Mouse (Mus musculus): ENCODE results near the gene Ncbp1.
A peak's percentile ranks its signal among the peaks of the same experiment; 100 is the strongest.

The Ncbp1 gene

DNA sequence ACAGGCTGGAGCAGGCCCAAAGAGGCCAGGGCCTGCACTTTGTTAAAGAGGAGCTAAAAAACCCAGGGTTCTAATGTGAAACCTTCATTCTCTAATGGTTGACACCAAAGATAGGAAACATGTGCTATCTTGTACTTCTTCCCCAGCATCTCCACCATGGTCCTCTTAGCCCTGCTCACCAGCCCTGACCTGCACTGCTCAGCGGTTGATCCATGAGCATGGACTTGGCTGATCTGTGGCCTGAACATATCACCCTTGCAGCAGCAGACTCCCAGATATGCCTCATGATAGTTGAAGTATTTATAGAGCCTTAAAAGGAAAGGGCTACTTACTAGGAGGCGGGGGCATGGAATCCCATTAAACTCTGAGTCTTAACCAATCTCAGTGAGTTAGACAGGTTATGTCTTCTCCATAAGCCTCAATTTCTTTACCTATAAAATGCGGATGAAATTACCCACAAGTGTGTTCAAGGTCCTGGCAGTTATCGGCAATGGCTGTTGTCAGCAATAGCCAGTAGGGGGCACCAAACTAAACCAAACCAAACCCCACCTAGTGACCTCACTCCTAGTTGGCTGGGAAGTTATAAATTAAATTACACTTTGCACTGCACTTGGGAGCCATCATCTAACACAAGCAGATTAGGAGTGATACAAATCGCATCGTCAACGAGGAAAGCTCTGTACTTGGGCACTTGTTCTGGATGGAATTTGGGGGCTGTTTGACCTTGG, 63.6 kb downstream of the Ncbp1 start:
- peak; percentile 71 for DNase-seq (ENCODE audit: low read depth, low spot score)

DNA sequence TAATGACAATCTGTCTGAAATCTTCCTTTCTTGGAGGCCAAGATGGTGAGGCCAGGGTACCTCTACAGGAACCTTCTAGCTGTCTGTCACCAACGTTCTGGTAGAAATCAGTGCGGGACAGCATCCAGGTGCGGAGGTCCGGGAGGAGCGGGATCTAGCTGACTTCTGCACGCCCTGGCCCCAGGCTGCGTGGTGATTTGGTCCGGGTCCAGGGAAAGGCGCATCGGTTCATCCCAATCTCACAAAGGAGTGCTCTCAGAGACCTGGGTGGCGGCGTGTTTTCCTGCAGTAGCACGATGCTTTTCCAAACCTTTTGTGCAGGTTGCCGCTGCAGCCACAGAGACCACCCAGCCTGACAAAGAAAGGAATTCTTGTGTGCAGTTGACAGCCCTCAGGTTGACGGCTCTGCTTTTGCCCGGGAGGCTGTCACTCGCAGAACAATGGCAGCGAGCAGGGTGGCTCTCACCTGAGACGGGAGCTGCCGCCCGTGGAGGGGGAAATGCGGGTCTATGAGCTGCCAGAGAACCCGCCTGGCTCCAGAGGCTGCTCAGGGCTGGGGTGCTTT, 64.2 kb downstream of the Ncbp1 start:
- no peak for DNase-seq (ENCODE audit: low read depth, low spot score)

DNA sequence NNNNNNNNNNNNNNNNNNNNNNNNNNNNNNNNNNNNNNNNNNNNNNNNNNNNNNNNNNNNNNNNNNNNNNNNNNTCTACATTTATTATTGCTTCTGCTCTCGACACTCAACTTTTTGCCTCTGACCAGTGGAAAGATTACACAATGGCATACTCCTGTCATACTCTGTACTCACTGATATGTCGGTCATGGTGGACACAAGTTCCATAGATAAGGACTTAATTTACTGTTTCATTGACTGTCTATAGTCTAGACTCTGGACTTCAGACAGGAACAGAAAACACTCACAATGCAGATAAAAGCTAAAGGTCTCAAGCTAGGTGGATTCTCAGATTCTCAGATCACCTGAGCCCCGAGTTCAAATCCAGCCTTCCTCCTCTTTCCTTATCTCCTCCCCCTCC, 82.7 kb downstream of the Ncbp1 start:
- DNase-seq (ENCODE audit: low read depth, low spot score), result no peak

Data from A20 (cell line).